Mouse (Mus musculus): Measurements from ENCODE around the gene Cct4.

DNA sequence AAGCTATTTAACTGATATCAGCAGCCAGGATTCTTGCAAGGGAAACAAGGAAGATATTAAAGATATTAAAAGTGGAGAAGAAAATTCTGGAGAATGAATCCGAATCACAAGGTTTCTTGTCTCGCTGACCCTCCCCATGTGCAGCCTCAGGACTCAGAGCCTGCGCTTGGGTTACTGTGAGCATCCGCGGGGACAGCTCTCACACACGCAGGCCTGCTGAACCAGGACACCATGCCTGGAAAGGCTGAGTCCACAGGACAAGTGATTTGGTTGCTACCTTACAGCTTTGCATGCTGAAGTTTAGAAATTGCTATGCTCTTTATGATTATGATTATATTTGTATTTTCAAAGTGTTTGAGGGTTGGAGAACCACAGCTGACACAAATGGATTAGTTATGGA, 39.1 kb downstream of the Cct4 start:
- TF ChIP-seq POLR2A (IDR thresholded peaks at IDR 0.05; ENCODE audit: borderline replicate concordance, low read depth, low read length) = no peak
- TF ChIP-seq CTCF (IDR thresholded peaks at IDR 0.05; ENCODE audit: low read depth, low read length) = no peak
